Mouse (Mus musculus): ENCODE results near the gene Duoxa2.

- TF ChIP-seq POLR2A (IDR thresholded peaks at IDR 0.05; ENCODE audit: borderline replicate concordance, insufficient read depth, low read length) (no peak), CTCF (IDR thresholded peaks at IDR 0.05; ENCODE audit: borderline replicate concordance, insufficient read depth, low read depth, low read length) (no peak)
Measured at GRCm38 (mm10) chr2:122284091-122284490, 14.6 kb upstream of the Duoxa2 start.
